Mouse (Mus musculus) CH12.LX (cell line): Measurements from ENCODE around the gene Cct7. TPM values are rescaled to one million over a fixed set of nuclear protein-coding genes. Genes with fewer than 3 reads are reported as not detected.

Experiments
- DNase-seq: peaks from one replicate; pipeline ENCODE4 v3.0.0-alpha.2; 2013; ENCODE audit errors: extremely low read depth
- H3K27ac ChIP-seq: 2 replicates; pipeline ENCODE4 v1.5.1; 2012; ENCODE audit warnings: low read depth, mild to moderate bottlenecking, control low read depth, moderate library complexity; ENCODE audit not compliant: insufficient read depth
- H3K27me3 ChIP-seq: replicated peaks from 2 replicates; pipeline ENCODE3; 2012; ENCODE audit warnings: inconsistent platforms
- H3K36me3 ChIP-seq, 2 experiments: replicated peaks in 1 of 2; 2 replicates each; pipeline versions ENCODE3 to v1.6.1; 2012; ENCODE audit warnings: inconsistent platforms in 1 of 2, low read length in 1 of 2, mild to moderate bottlenecking in 1 of 2, mixed read lengths in 1 of 2, moderate library complexity in 1 of 2; ENCODE audit not compliant: control insufficient read depth in 1 of 2, insufficient read depth in 1 of 2
- H3K4me1 ChIP-seq, 2 experiments: 2 replicates each; pipeline ENCODE4 v1.6.1; 2012; ENCODE audit warnings: inconsistent platforms in 1 of 2, moderate library complexity in 1 of 2; ENCODE audit not compliant: insufficient read depth in 2 of 2, control insufficient read depth in 1 of 2
- H3K4me2 ChIP-seq: 2 replicates; pipeline ENCODE4 v1.6.1; 2012; ENCODE audit warnings: low read depth, mild to moderate bottlenecking, control low read depth; ENCODE audit not compliant: poor library complexity, insufficient read depth, severe bottlenecking
- H3K4me3 ChIP-seq, 3 experiments: fragments of 150-350 bp in 1 of 3; sonication (generic) in 1 of 3; replicated peaks in 1 of 3; 2 replicates each; pipeline versions ENCODE3 to v1.5.1; 2011 to 2012; ENCODE audit warnings: low read depth in 2 of 3, low read length in 2 of 3, mild to moderate bottlenecking in 2 of 3, moderate library complexity in 2 of 3, control low read depth in 1 of 3, improper control_type of control experiment in 1 of 3, inconsistent platforms in 1 of 3, mixed read lengths in 1 of 3; ENCODE audit not compliant: poor library complexity in 1 of 3
- H3K79me2 ChIP-seq: replicated peaks from 2 replicates; pipeline ENCODE4 v1.6.1; 2012; ENCODE audit warnings: mild to moderate bottlenecking, moderate library complexity; ENCODE audit not compliant: control insufficient read depth, poor library complexity, insufficient read depth, severe bottlenecking; ENCODE audit errors: extremely low read depth
- H3K9ac ChIP-seq: 2 replicates; pipeline ENCODE4 v1.6.1; 2012; ENCODE audit warnings: low read depth, mild to moderate bottlenecking, control low read depth, moderate library complexity; ENCODE audit not compliant: insufficient read depth
- H3K9me3 ChIP-seq: replicated peaks from 2 replicates; pipeline ENCODE3; 2012; ENCODE audit warnings: low read length, inconsistent platforms, mixed read lengths
- CHD1 ChIP-seq: IDR thresholded peaks from 2 replicates; pipeline ENCODE4 v1.6.1; 2012; ENCODE audit warnings: low read depth, low read length, improper control_type of control experiment, inconsistent platforms
- CHD2 ChIP-seq: IDR thresholded peaks from 2 replicates; pipeline ENCODE4 v1.6.1; 2011; ENCODE audit warnings: low read length, improper control_type of control experiment
- CTCF ChIP-seq, 2 experiments: IDR thresholded peaks in 1 of 2; conservative IDR thresholded peaks in 1 of 2; 2 replicates each; pipeline ENCODE4 v1.5.1; 2011 to 2012; ENCODE audit warnings: low read depth in 2 of 2, low read length in 2 of 2, improper control_type of control experiment in 1 of 2, inconsistent platforms in 1 of 2, mild to moderate bottlenecking in 1 of 2, moderate library complexity in 1 of 2
- ELF1 ChIP-seq: IDR thresholded peaks from 2 replicates; pipeline ENCODE4 v1.6.1; 2014; ENCODE audit warnings: low read depth, mild to moderate bottlenecking, inconsistent platforms, low read length, improper control_type of control experiment
- EP300 ChIP-seq: IDR thresholded peaks from 2 replicates; pipeline ENCODE4 v1.6.1; 2011; ENCODE audit warnings: low read length, improper control_type of control experiment
- GABPA ChIP-seq: IDR thresholded peaks from 2 replicates; pipeline ENCODE4 v1.6.1; 2012; ENCODE audit warnings: low read depth, low read length, improper control_type of control experiment, inconsistent platforms; ENCODE audit not compliant: insufficient replicate concordance
- JUN ChIP-seq: IDR thresholded peaks from 2 replicates; pipeline ENCODE4 v1.6.1; 2011; ENCODE audit warnings: low read depth, mild to moderate bottlenecking, low read length, improper control_type of control experiment, moderate library complexity; ENCODE audit not compliant: insufficient read depth
- KAT2A ChIP-seq: IDR thresholded peaks from 2 replicates; pipeline ENCODE4 v1.6.1; 2012; ENCODE audit warnings: low read length, improper control_type of control experiment, inconsistent platforms; ENCODE audit not compliant: insufficient replicate concordance
- MAX ChIP-seq: IDR thresholded peaks from 2 replicates; pipeline ENCODE4 v1.6.1; 2011; ENCODE audit warnings: low read length, improper control_type of control experiment
- MAZ ChIP-seq: IDR thresholded peaks from 2 replicates; pipeline ENCODE4 v1.6.1; 2012; ENCODE audit warnings: low read depth, mild to moderate bottlenecking, inconsistent platforms, low read length, improper control_type of control experiment, moderate library complexity
- MXI1 ChIP-seq: IDR thresholded peaks from 2 replicates; pipeline ENCODE4 v1.6.1; 2011; ENCODE audit warnings: mild to moderate bottlenecking, low read depth, low read length, improper control_type of control experiment
- MYC ChIP-seq: IDR thresholded peaks from 2 replicates; pipeline ENCODE4 v1.6.1; 2011; ENCODE audit warnings: low read depth, mild to moderate bottlenecking, improper control_type of control experiment, low read length
- NELFE ChIP-seq: IDR thresholded peaks from 2 replicates; pipeline ENCODE4 v1.6.1; 2011; ENCODE audit warnings: low read depth, low read length, improper control_type of control experiment
- PAX5 ChIP-seq: IDR thresholded peaks from 2 replicates; pipeline ENCODE4 v1.6.1; 2012; ENCODE audit warnings: low read length, inconsistent platforms, mixed read lengths
- POLR2A ChIP-seq: IDR thresholded peaks from 2 replicates; pipeline ENCODE4 v1.6.1; 2011; ENCODE audit warnings: low read depth, mild to moderate bottlenecking, improper control_type of control experiment, low read length
- RAD21 ChIP-seq: IDR thresholded peaks from 2 replicates; pipeline ENCODE4 v1.6.1; 2011; ENCODE audit warnings: low read depth, mild to moderate bottlenecking, low read length, improper control_type of control experiment, moderate library complexity
- TBP ChIP-seq: conservative IDR thresholded peaks from 2 replicates; pipeline ENCODE4 v1.6.1; 2011; ENCODE audit warnings: low read depth, low read length, improper control_type of control experiment
- TCF12 ChIP-seq: IDR thresholded peaks from 2 replicates; pipeline ENCODE4 v1.6.1; 2014; ENCODE audit warnings: low read depth, mild to moderate bottlenecking, inconsistent platforms, low read length, improper control_type of control experiment
- UBTF ChIP-seq: IDR thresholded peaks from 2 replicates; pipeline ENCODE4 v1.6.1; 2012; ENCODE audit warnings: low read depth, mild to moderate bottlenecking, inconsistent platforms, low read length, improper control_type of control experiment, moderate library complexity
- ZC3H11A ChIP-seq: IDR thresholded peaks from 2 replicates; pipeline ENCODE4 v1.6.1; 2012; ENCODE audit warnings: low read depth, mild to moderate bottlenecking, inconsistent platforms, low read length, improper control_type of control experiment
- ZKSCAN1 ChIP-seq: IDR thresholded peaks from 2 replicates; pipeline ENCODE4 v1.6.1; 2012; ENCODE audit warnings: low read depth, inconsistent platforms, low read length, improper control_type of control experiment, borderline replicate concordance
- ZMIZ1 ChIP-seq: IDR thresholded peaks from 2 replicates; pipeline ENCODE4 v1.6.1; 2012; ENCODE audit warnings: low read depth, mild to moderate bottlenecking, inconsistent platforms, low read length, improper control_type of control experiment
- ZNF384 ChIP-seq: IDR thresholded peaks from 2 replicates; pipeline ENCODE4 v1.6.1; 2012; ENCODE audit warnings: low read depth, low read length, improper control_type of control experiment, inconsistent platforms
- dilution Hi-C: fragments of 300-500 bp; cut with MboI; formaldehyde crosslinking; loops from 2 replicates; pipeline ENCODE4 v1.14.3; 2020; ENCODE audit warnings: low sequenced_read_pairs; ENCODE audit not compliant: extremely low pct_unique_long_range_greater_than_20kb, extremely low pct_ligation_motif_present
- in situ Hi-C: fragments of 300-500 bp; cut with MboI; formaldehyde crosslinking; loops from 3 replicates; pipeline ENCODE4 v1.14.3; 2019; ENCODE audit warnings: low sequenced_read_pairs, low pct_ligation_motif_present, low pct_unique_long_range_greater_than_20kb, mixed read lengths
- polyA plus RNA-seq: library from polyadenylated mRNA; unstranded; fragments of >175 nt; gene quantifications from 2 replicates; pipeline ENCODE4 v1.2.1, GENCODE M21; 2012; ENCODE audit warnings: low read depth; ENCODE audit not compliant: insufficient read length
- total RNA-seq, 2 experiments: library from RNA; depleted of rRNA; stranded (reverse); fragments of 300-350 nt in 1 of 2; fragments of >200 nt in 1 of 2; gene quantifications; 2 replicates each; pipeline ENCODE4 v1.2.3; 2012 to 2014

The Cct7 gene
- total and polyA plus RNA-seq, 3 experiments, result 483 to 505 (median 484) TPM

GRCm38 (mm10) chr6:85489717-85490116 lies 38.4 kb downstream of the Cct7 start:
- H3K79me2 ChIP-seq, result no peaks in the 10 kb centered on the region
- no peak overlapping the region for H3K4me3 ChIP-seq
- dilution Hi-C loops (no loop called here), in situ Hi-C loops (no loop called here)
- no peaks in the 10 kb centered on the region for H3K36me3 ChIP-seq
- H3K27ac ChIP-seq, result no peak overlapping the region
- H3K4me1 ChIP-seq, result peaks cover 0 to 2% of the 10 kb centered on the region in 2 experiments; a peak in 1 of 4 replicates
- DNase-seq, result no peak
- peaks cover 38% of the 10 kb centered on the region for H3K27me3 ChIP-seq
- no peak for TF ChIP-seq POLR2A
- TF ChIP-seq ZNF384, result no peak
- TF ChIP-seq MXI1, result no peak
- TF ChIP-seq CTCF (conservative IDR thresholded peaks at IDR 0.05 in 1 of 2, IDR thresholded peaks at IDR 0.05 in 1 of 2; ENCODE audit: low read depth in 2 of 2, low read length in 2 of 2), result no peak
- TF ChIP-seq EP300, result no peak
- TF ChIP-seq UBTF, result no peak
- TF ChIP-seq KAT2A, result no peak
- TF ChIP-seq ELF1, result no peak
- no peak for TF ChIP-seq MAX
- H3K9me3 ChIP-seq, result no peaks in the 10 kb centered on the region
- H3K9ac ChIP-seq, result no peak overlapping the region
- H3K4me2 ChIP-seq, result no peak overlapping the region

GRCm38 (mm10) chr6:85490252-85490651 lies 38.9 kb downstream of the Cct7 start:
- DNase-seq, result no peak
- H3K9me3 ChIP-seq, result no peaks in the 10 kb centered on the region
- TF ChIP-seq CHD2, result no peak
- no peak for TF ChIP-seq POLR2A
- TF ChIP-seq ZMIZ1, result no peak
- TF ChIP-seq UBTF, result no peak
- no peak for TF ChIP-seq GABPA
- no peak for TF ChIP-seq MAZ
- no peak for TF ChIP-seq ZKSCAN1
- TF ChIP-seq EP300, result no peak
- no peak for TF ChIP-seq NELFE
- TF ChIP-seq ZC3H11A, result no peak
- no peak for TF ChIP-seq CHD1
- TF ChIP-seq TCF12, result no peak
- TF ChIP-seq MYC, result no peak
- no peak for TF ChIP-seq JUN
- no peak for TF ChIP-seq PAX5
- TF ChIP-seq RAD21, result no peak
- TF ChIP-seq TBP, result no peak
- H3K79me2 ChIP-seq, result no peaks in the 10 kb centered on the region
- in situ Hi-C loops, result no loop called here
- H3K4me3 ChIP-seq, result no peak overlapping the region
- H3K4me2 ChIP-seq, result no peak overlapping the region
- H3K36me3 ChIP-seq, result no peaks in the 10 kb centered on the region
- no peak overlapping the region for H3K9ac ChIP-seq
- dilution Hi-C loops, result no loop called here
- peaks cover 42% of the 10 kb centered on the region for H3K27me3 ChIP-seq
- no peak overlapping the region for H3K27ac ChIP-seq
- H3K4me1 ChIP-seq, result peaks cover 0 to 2% of the 10 kb centered on the region in 2 experiments; a peak in 1 of 4 replicates
